Mouse (Mus musculus): ENCODE measurements around the gene Wnt5b.

Wnt5b gene

GRCm38 (mm10) chr6:119387801-119388649 lies 156.1 kb downstream of the Wnt5b start:
- DNase-seq (ENCODE audit: low read depth, low spot score): peak; percentile 40

- DNase-seq (ENCODE audit: low read depth, low spot score): peak; percentile 53
Observed at GRCm38 (mm10) chr6:119386821-119387220, 157.3 kb downstream of the Wnt5b start.

GRCm38 (mm10) chr6:119386421-119386820 lies 157.7 kb downstream of the Wnt5b start:
- DNase-seq (ENCODE audit: low read depth, low spot score): peak; percentile 66

GRCm38 (mm10) chr6:119385668-119386067 lies 158.5 kb downstream of the Wnt5b start:
- DNase-seq (ENCODE audit: low read depth, low spot score): no peak
